Mouse (Mus musculus) heart, adult 9 months (tissue): Measurements from ENCODE around the gene Cmss1.

Experiments used
- DNase-seq, 2 experiments: peaks; one replicate each; pipeline ENCODE4 v3.0.0; 2022; ENCODE audit warnings: low spot score in 2 of 2

Cmss1 gene

GRCm38 (mm10) chr16:57391171-57391570 is 215.5 kb downstream of the Cmss1 start:
- peak; percentile 96 to 98 for DNase-seq

GRCm38 (mm10) chr16:57389566-57390251 is 217.0 kb downstream of the Cmss1 start:
- DNase-seq = no peak

GRCm38 (mm10) chr16:57384274-57384673 is 222.4 kb downstream of the Cmss1 start:
- no peak for DNase-seq

GRCm38 (mm10) chr16:57383266-57383971 is 223.2 kb downstream of the Cmss1 start:
- no peak for DNase-seq

GRCm38 (mm10) chr16:57378631-57379330 is 227.9 kb downstream of the Cmss1 start:
- no peak for DNase-seq

- DNase-seq = no peak
Measured at GRCm38 (mm10) chr16:57375248-57375837, 231.3 kb downstream of the Cmss1 start.

- no peak for DNase-seq
Measured at GRCm38 (mm10) chr16:57372156-57372555, 234.5 kb downstream of the Cmss1 start.

- no peak for DNase-seq
Measured at GRCm38 (mm10) chr16:57369846-57370496, 236.7 kb downstream of the Cmss1 start.

- DNase-seq = no peak
Measured at GRCm38 (mm10) chr16:57366941-57367694, 239.5 kb downstream of the Cmss1 start.

- DNase-seq = no peak
Measured at GRCm38 (mm10) chr16:57366141-57366540, 240.5 kb downstream of the Cmss1 start.

- no peak for DNase-seq
Measured at GRCm38 (mm10) chr16:57364498-57364897, 242.2 kb downstream of the Cmss1 start.

GRCm38 (mm10) chr16:57362679-57363401 is 243.8 kb downstream of the Cmss1 start:
- DNase-seq = peak; percentile 58 to 60

GRCm38 (mm10) chr16:57360785-57361184 is 245.9 kb downstream of the Cmss1 start:
- no peak for DNase-seq

- no peak for DNase-seq
Measured at GRCm38 (mm10) chr16:57359251-57359650, 247.4 kb downstream of the Cmss1 start.

GRCm38 (mm10) chr16:57357011-57357410 is 249.7 kb downstream of the Cmss1 start:
- peak in 1 of 2 experiments; percentile 57 for DNase-seq

- no peak for DNase-seq
Measured at GRCm38 (mm10) chr16:57356454-57356853, 250.2 kb downstream of the Cmss1 start.

- no peak for DNase-seq
Measured at GRCm38 (mm10) chr16:57353932-57354331, 252.7 kb downstream of the Cmss1 start.

GRCm38 (mm10) chr16:57353166-57353721 is 253.4 kb downstream of the Cmss1 start:
- no peak for DNase-seq

GRCm38 (mm10) chr16:57352751-57353150 is 253.9 kb downstream of the Cmss1 start, which contains the start of gene Filip1l:
Gene Filip1l (plus strand): TSS chr16:57353093.
- DNase-seq = no peak

GRCm38 (mm10) chr16:57349689-57350088 is 257.0 kb downstream of the Cmss1 start:
- DNase-seq = no peak
